Mouse (Mus musculus) heart, embryonic 13.5 days (tissue): ENCODE results near the gene Selenoo. TPM values are rescaled to one million over a fixed set of nuclear protein-coding genes. Genes with fewer than 3 reads are reported as not detected.

Source experiments
- ATAC-seq: fragments of 200-750 bp; cut with Nextera tagmentation; 2 replicates; pipeline ENCODE4 v1.8.0; 2017; ENCODE audit warnings: moderate TSS enrichment; ENCODE audit not compliant: insufficient number of reproducible peaks, low FRiP score, low TSS enrichment; ENCODE audit errors: extremely low read depth
- H3K27ac ChIP-seq: fragments of 300-500 bp; sonication (generic); replicated peaks from 2 replicates; pipeline ENCODE4 v1.5.1; 2015; ENCODE audit warnings: moderate library complexity, mild to moderate bottlenecking, inconsistent platforms
- H3K27me3 ChIP-seq: fragments of 300-500 bp; sonication (generic); replicated peaks from 2 replicates; pipeline ENCODE4 v1.6.1; 2015; ENCODE audit warnings: mild to moderate bottlenecking, inconsistent platforms
- H3K36me3 ChIP-seq: fragments of 300-500 bp; sonication (generic); 2 replicates; pipeline ENCODE4 v1.6.1; 2015; ENCODE audit warnings: mild to moderate bottlenecking, inconsistent platforms
- H3K4me1 ChIP-seq: fragments of 300-500 bp; sonication (generic); 2 replicates; pipeline ENCODE4 v1.6.1; 2015; ENCODE audit warnings: inconsistent platforms
- H3K4me2 ChIP-seq: fragments of 300-500 bp; sonication (generic); 2 replicates; pipeline ENCODE4 v1.6.1; 2015; ENCODE audit warnings: inconsistent platforms, mild to moderate bottlenecking, moderate library complexity
- H3K4me3 ChIP-seq: fragments of 300-500 bp; sonication (generic); 2 replicates; pipeline ENCODE4 v1.5.1; 2015; ENCODE audit warnings: moderate library complexity, mild to moderate bottlenecking, inconsistent platforms
- H3K9ac ChIP-seq: fragments of 300-500 bp; sonication (generic); 2 replicates; pipeline ENCODE4 v1.6.1; 2015; ENCODE audit warnings: inconsistent platforms, mild to moderate bottlenecking, moderate library complexity
- H3K9me3 ChIP-seq: fragments of 300-500 bp; sonication (generic); 2 replicates; pipeline ENCODE4 v1.6.1; 2016; ENCODE audit warnings: inconsistent platforms
- WGBS: fragments of 180-500 bp; shearing (Covaris S2); methylation state at CpG from one replicate; pipeline ENCODE4 v1.1.7; 2015; ENCODE audit warnings: mixed read lengths; 5-methylcytosine and 5-hydroxymethylcytosine counted together
- polyA plus RNA-seq: library from polyadenylated mRNA; unstranded; fragments of >200 nt; fragmentation: Nextera tagmentation; extraction: Ambion mirVana; gene quantifications from 2 replicates; pipeline ENCODE4 v1.2.1, GENCODE M21; 2015

Gene Selenoo
- polyA plus RNA-seq, 1 experiment from 2014 or later = 10.8 TPM

DNA sequence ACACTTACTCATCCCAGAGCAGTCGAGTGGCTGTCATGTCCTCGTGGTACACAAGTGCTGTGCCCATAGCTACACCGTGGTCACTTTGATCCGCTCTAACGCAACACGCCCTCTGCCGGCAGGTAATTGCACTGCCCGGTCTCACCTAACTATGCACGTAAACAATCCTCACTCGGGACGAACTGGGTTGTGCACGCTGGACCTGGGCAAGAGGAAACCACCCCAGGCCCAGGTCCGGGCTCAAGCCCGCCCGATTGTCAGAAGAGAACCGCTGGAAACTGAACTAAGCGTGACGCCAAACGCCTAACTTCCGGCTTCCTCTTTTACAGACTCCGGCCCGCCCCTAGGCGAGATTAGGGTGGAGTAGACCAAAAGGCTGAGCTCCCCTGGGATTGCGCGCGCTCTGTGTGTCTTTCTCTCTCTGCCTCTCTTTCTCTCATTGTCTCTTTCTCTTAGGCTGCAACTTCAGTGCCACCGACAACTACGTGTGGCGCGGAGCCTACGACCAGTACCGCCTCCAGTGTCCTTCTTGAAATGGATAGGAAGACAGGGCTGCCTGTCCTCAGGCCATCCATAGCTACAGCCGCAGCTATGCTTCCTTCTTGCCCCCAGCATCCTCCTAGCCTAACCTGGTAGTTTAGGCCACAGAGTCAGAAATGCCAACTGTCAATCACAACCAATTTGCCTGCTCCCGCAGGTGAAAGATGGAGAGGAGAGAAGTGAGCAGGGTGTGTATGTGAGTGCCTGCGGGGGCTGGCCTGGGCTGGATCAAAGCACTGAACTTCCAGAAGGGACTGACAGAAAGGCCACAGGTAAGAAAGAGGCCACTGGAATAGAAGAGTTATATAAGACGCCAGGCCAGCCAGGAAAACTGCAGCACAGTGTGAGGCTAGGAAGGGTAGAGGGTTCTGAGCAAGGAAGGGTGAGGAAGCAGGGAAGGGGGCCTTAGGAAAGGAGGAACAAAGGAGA, 39.8 kb downstream of the Selenoo start, which contains the start of gene Hdac10:
TSS of gene Hdac10 (minus strand) at position 319 of the 969 bp plus-strand sequence.
- ATAC-seq = peak; percentile 78
- Histone ChIP-seq H3K4me2 (peak within 1 kb of the TSS; percentile 92), H3K9ac (peak within 1 kb of the TSS; percentile 85), H3K27ac (peak within 1 kb of the TSS; percentile 90), H3K9me3 (no peaks in the 10 kb centered on the region), H3K4me3 (peak within 1 kb of the TSS; percentile 78), H3K4me1 (peaks cover 20% of the 10 kb centered on the region), H3K36me3 (peaks cover 36% of the 10 kb centered on the region), H3K27me3 (no peaks in the 10 kb centered on the region)
- 3% methylated on average over 36 of the region's 36 CpGs for WGBS

DNA sequence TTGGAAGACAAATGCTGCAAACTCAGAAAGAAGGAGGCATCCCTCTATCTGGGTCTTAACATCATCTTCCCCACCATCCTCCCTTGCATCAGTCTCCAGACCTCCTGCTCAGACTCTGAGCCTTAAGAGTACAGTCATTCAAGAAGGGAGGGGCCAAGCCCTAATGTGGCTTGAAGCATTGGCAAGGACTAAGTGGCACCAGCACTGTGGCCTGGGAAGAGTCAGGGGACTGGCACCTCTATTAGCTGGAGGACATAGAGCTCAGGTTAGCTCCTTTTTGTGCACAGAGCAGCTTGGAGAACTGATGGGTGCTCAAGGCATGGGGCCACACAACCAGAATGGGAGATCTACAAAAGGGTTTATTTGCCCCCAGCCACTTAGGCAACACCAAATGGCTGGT, 41.4 kb downstream of the Selenoo start:
- H3K4me1 ChIP-seq = peaks cover 14% of the 10 kb centered on the region
- no peaks in the 10 kb centered on the region for H3K9me3 ChIP-seq
- H3K27ac ChIP-seq = no peak overlapping the region
- no peak overlapping the region for H3K4me3 ChIP-seq
- no peaks in the 10 kb centered on the region for H3K27me3 ChIP-seq
- H3K9ac ChIP-seq = no peak overlapping the region
- H3K36me3 ChIP-seq = peaks cover 28% of the 10 kb centered on the region
- ATAC-seq = no peak
- no peak overlapping the region for H3K4me2 ChIP-seq

DNA sequence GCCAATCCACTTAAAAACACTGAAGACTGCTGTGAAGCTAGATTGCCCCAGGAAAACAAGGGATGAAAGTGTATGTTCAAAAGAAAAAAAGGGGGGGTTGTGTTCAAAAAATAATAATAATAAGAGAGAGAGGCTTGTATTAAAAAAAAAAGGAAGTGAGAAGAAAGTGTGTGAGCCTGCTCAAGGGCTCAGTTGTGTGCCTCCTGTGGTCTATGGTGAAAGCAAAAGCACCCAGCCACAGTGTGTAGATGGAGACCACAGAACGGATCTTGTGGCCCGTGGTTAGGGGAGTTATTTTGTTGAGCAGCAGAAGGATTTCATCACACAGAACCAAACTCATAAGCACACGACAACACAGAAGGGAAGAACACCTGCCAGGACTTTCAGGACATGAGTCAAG, 42.4 kb downstream of the Selenoo start:
- Histone ChIP-seq H3K27ac (no peak overlapping the region), H3K36me3 (peaks cover 23% of the 10 kb centered on the region)
- 73% methylated on average over 3 of the region's 3 CpGs for WGBS

DNA sequence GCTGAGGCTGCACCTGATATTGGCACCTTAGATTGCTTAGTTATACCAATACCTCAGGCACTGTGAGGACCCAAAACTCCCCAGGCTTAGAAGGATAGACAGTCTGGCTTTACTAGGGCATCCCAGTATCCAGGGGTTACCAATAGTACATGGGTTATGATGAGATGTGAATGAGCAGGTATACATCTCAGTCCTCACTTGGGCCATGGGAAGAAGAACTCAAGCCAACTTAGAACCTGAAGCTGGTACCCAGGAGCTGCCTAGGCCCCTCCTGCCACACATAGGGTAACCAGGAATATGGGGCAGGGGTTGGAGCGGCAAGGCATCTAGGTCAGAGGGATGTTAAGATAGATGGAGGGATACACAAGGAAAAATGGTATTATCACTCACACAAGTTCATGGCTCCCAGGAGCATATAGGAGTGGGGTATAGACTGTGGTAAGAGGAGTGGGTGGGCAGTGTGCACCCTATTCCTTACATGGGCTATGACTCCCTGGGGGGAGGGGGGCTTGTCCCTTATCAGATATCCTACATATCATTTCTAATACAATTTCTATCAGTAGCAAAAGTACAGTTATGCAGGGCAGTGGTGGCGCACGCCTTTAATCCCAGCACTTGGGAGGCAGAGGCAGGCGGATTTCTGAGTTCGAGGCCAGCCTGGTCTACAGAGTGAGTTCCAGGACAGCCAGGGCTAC, 47.7 kb downstream of the Selenoo start:
- H3K4me3 ChIP-seq = no peak overlapping the region
- 89% methylated on average over 5 of the region's 5 CpGs for WGBS
- ATAC-seq = no peak

More for the DNA sequence above, 42.4 kb downstream of the Selenoo start:
- H3K9ac ChIP-seq = no peak overlapping the region
- no peak overlapping the region for H3K4me2 ChIP-seq
- no peak for ATAC-seq
- peaks cover 14% of the 10 kb centered on the region for H3K4me1 ChIP-seq
- no peaks in the 10 kb centered on the region for H3K27me3 ChIP-seq
- H3K4me3 ChIP-seq = no peak overlapping the region
- no peaks in the 10 kb centered on the region for H3K9me3 ChIP-seq

DNA sequence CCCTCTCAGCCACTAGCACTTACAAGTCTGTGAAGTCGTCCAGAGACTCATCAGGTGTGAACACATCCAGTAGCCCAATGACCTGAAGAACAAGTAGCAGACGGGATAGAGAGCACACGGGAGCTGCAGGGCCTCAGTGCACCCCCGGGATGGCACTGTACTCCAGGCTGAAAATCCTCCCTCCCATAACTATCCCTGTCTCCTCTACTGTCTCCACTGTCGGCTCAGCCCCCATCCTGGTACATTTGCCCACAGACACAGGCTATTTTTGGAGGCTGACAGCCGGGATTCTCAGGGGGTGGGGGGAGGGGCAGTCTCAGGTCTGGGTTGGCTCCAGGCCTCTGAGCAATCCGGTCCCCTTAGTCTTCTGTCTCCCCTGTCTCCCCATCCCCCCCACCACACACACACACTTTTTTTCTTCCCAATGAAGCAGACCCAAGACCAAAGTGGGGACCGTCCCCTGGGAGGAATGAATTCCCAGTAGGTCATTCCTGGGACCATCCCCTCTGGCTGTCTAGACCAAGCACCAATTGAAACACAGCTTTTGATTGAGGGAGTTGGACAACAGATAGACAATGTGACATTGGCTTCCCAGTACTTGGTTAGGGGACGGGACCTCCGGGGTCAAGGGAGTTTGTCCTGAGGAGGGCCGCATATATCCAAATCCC, 48.6 kb downstream of the Selenoo start:
- H3K4me2 ChIP-seq = peak overlapping the region; percentile 59
- peaks cover 7% of the 10 kb centered on the region for H3K36me3 ChIP-seq
- no peaks in the 10 kb centered on the region for H3K9me3 ChIP-seq
- peak overlapping the region; percentile 27 for H3K4me3 ChIP-seq
- H3K27ac ChIP-seq = peak overlapping the region; percentile 60
- ATAC-seq = no peak
- peaks cover 41% of the 10 kb centered on the region for H3K27me3 ChIP-seq
- H3K4me1 ChIP-seq = peaks cover 36% of the 10 kb centered on the region
- peak overlapping the region; percentile 72 for H3K9ac ChIP-seq
- WGBS = 38% methylated on average over 11 of the region's 11 CpGs

More for the DNA sequence above, 47.7 kb downstream of the Selenoo start:
- 0 out of 2 replicates have a peak overlapping the region, but pooled peaks have one; percentile 59 for H3K4me2 ChIP-seq
- peaks cover 14% of the 10 kb centered on the region for H3K36me3 ChIP-seq
- no peak overlapping the region for H3K27ac ChIP-seq
- H3K4me1 ChIP-seq = peaks cover 35% of the 10 kb centered on the region
- H3K9ac ChIP-seq = no peak overlapping the region
- peaks cover 32% of the 10 kb centered on the region for H3K27me3 ChIP-seq
- no peaks in the 10 kb centered on the region for H3K9me3 ChIP-seq

DNA sequence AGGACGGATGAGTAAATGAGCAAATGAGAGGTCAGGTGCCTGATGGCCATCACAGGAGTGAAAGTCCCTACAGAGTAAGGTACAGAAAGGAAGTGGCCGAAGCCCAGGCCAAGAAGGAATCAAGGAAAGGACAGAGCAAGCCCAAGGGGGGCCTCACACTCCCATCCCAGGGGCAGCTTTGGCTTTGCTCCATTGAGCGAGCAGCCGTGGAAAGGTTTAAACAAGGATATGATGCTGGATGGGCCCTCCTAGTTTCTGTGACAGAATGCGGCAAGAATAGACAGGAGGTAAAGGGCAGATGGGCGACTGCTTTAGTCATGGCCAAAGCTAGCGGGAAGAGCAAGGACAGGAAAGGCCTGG, 49.1 kb downstream of the Selenoo start:
- ATAC-seq = no peak
- peak overlapping the region; percentile 59; the same call in 1 of the 2 replicates for H3K4me2 ChIP-seq
- no peaks in the 10 kb centered on the region for H3K9me3 ChIP-seq
- no peak overlapping the region for H3K4me3 ChIP-seq
- no peak overlapping the region for H3K27ac ChIP-seq
- peaks cover 36% of the 10 kb centered on the region for H3K4me1 ChIP-seq
- peaks cover 1% of the 10 kb centered on the region for H3K36me3 ChIP-seq
- H3K9ac ChIP-seq = no peak overlapping the region
- 73% methylated on average over 7 of the region's 7 CpGs for WGBS
- peaks cover 46% of the 10 kb centered on the region for H3K27me3 ChIP-seq

DNA sequence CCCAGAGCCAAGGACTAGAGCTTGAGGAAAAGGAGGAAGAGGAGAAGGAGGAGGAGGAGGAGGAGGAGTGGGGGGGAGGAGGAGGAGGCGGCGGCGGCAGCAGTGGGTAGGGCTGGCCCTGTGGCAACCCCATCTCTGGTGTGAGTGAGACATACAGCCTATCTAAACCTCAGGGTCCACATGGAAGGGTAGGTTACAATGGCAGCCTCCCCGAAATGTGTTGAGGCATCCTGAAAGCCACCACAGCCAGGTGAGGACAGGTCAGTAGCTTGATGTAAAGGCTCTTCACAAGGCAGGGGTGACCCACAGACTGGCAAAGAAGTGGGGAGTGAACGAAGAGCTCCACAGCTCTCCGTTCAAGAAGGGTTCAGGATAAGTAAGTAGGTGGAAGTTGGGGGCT, 49.6 kb downstream of the Selenoo start:
- Histone ChIP-seq H3K9ac (no peak overlapping the region), H3K4me3 (no peak overlapping the region), H3K27me3 (peaks cover 51% of the 10 kb centered on the region), H3K4me1 (peaks cover 36% of the 10 kb centered on the region), H3K9me3 (no peaks in the 10 kb centered on the region), H3K27ac (no peak overlapping the region), H3K4me2 (no peak overlapping the region), H3K36me3 (no peaks in the 10 kb centered on the region; the same call in 1 of the 2 replicates)
- ATAC-seq = no peak
- WGBS = 92% methylated on average over 6 of the region's 6 CpGs

DNA sequence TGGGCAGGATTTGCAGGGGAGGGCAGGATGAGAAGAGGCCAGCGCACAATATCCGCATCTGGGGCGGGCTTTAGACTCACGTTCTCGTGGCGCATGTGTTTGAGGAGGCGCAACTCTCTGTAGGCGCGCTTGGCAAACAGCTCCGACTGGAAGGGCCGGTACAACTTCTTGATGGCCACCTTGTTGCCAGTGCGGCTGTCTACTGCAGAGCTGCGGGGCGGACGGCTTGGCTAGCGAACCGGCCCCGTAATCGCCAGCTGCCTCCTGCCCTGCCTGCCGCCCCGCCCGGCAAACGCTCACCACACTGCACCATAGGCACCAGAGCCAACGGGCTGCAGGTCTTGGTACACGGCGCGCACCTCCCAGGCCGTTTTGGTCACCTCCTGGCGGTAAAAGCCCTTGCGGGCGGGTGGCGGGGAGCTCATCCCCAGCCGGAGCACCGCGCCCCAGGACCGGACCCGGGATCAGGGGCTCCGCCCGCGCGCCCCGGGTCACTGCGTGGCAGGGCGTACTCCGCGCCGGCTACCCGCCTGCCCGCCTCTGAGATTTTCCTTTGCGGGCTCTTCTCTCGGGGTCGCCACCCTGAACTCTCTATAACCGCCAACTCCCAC, 51.3 kb downstream of the Selenoo start:
- peak overlapping the region; percentile 64 for H3K4me3 ChIP-seq
- no peaks in the 10 kb centered on the region; the same call in 1 of the 2 replicates for H3K36me3 ChIP-seq
- 0 out of 2 replicates have a peak, but pooled peaks have one; percentile 18 for ATAC-seq
- 0% methylated on average over 53 of the region's 53 CpGs for WGBS
- peak overlapping the region; percentile 79 for H3K9ac ChIP-seq
- peaks cover 36% of the 10 kb centered on the region for H3K4me1 ChIP-seq
- H3K9me3 ChIP-seq = no peaks in the 10 kb centered on the region
- H3K27ac ChIP-seq = no peak overlapping the region
- H3K4me2 ChIP-seq = peak overlapping the region; percentile 90
- peaks cover 68% of the 10 kb centered on the region for H3K27me3 ChIP-seq

DNA sequence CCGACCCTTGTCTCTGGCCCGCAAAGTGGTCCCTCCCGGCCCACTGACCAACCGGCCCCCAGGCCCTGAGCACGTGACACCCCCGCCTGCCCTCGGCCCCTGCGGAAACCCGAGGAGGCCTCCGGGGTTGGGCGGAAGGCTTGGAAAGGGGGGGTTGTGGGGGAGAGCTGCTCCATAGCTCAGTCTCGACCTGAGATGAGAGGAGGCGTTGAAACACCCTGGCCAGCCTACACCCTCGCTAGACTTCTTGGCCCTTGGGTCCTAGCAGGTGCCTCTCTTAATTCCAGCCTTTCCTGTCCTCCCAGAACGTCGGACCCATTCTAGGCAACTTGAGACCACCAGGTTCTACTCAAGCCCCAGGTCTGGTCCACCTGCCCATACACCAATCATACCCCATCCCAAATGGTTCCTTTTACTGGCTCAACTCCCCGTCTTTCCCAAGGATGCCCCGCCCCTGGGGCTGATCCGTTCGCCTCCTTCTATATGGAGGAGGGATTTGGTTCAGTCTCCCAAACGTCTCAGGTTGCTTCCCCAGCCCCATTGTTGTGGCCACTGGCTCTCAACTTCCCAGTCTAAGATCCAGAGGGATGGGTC, 51.9 kb downstream of the Selenoo start, which contains the start of gene Mapk12:
TSS of gene Mapk12 (minus strand) at position 45 of the 594 bp plus-strand sequence.
- WGBS = under 1% methylated on average over 21 of the region's 21 CpGs
- Histone ChIP-seq H3K4me2 (peak within 1 kb of the TSS; percentile 90), H3K36me3 (no peaks in the 10 kb centered on the region), H3K4me1 (peaks cover 36% of the 10 kb centered on the region), H3K9ac (peak within 1 kb of the TSS; percentile 79), H3K4me3 (peak within 1 kb of the TSS; percentile 64), H3K27me3 (peaks cover 74% of the 10 kb centered on the region), H3K9me3 (no peaks in the 10 kb centered on the region), H3K27ac (no peak within 1 kb of the TSS)
- peak; percentile 40; the same call in 1 of the 2 replicates for ATAC-seq

DNA sequence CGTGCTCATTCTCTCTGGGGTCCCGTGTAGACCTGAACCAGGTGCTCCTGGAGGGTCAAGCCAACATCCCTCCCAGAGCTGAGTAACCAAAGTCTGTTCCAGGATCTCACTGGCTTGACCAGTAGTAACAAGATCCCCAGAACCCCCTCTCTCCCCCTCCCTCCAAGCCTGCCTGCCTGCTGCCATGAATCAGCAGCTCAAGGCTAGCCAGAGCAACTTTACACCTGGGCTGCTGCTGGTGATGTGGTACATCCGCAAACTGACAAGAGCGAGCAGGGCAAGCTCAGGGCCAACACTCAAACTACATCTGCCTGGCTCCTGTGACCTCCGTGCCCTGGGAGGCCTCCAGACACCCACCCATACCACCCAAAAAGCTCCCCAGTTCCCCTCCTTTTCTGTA, 52.6 kb downstream of the Selenoo start:
- Histone ChIP-seq H3K4me3 (0 out of 2 replicates have a peak overlapping the region, but pooled peaks have one; percentile 64), H3K27me3 (peaks cover 80% of the 10 kb centered on the region), H3K4me1 (peaks cover 40% of the 10 kb centered on the region), H3K9me3 (no peaks in the 10 kb centered on the region), H3K4me2 (peak overlapping the region; percentile 90), H3K36me3 (no peaks in the 10 kb centered on the region), H3K9ac (no peak overlapping the region), H3K27ac (no peak overlapping the region)
- no peak for ATAC-seq
- WGBS = 24% methylated on average over 5 of the region's 5 CpGs
